ENCODE assay signal across 8 mouse cellular contexts in the genomic region with DNA sequence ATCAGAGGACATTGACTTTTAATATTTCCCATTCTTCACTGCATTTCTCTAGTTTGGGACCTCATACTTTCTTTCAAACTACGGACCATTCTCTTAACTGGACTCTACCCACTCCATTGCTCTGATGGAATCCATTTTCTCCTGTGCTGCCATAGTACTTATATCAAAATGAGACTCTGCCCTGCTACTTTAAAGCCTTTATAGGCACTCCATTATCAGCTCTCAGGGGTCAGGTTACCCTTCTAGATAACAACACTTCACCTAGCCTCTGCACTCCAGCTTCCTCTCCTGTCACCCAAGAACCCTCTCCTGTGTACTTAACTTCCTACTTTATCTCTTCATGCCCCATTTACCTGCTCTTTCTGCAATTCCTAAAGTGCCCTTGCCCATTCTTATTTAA. TPM values are rescaled to one million over a fixed set of nuclear protein-coding genes. Genes with fewer than 3 reads are reported as not detected.
DNase-seq lines count a peak whose midpoint lies in the region; ATAC-seq lines count a peak whose summit lies in the region.

No protein-coding gene starts in this region.

- no peaks in the 10 kb centered on the region for H3K36me3 ChIP-seq in heart, embryonic 13.5 days
- H3K36me3 ChIP-seq in hindbrain, embryonic 12.5 days: no peaks in the 10 kb centered on the region
- H3K36me3 ChIP-seq in midbrain, embryonic 10.5 days: no peaks in the 10 kb centered on the region

- WGBS in heart, embryonic 13.5 days: 36% methylated on average over 1 of the region's 1 CpGs
- WGBS in hindbrain, embryonic 12.5 days: 48% methylated on average over 1 of the region's 1 CpGs
- WGBS in midbrain, embryonic 10.5 days: 72% methylated on average over 1 of the region's 1 CpGs

- H3K27ac ChIP-seq in heart, embryonic 13.5 days (replicated peaks): no peak overlapping the region
- no peak overlapping the region for H3K27ac ChIP-seq in hindbrain, embryonic 12.5 days
- no peak overlapping the region for H3K27ac ChIP-seq in midbrain, embryonic 10.5 days (replicated peaks)

- peak overlapping the region; percentile 71 for H3K4me3 ChIP-seq in heart, embryonic 13.5 days
- peak overlapping the region; percentile 50 for H3K4me3 ChIP-seq in hindbrain, embryonic 12.5 days
- peak overlapping the region; percentile 63 for H3K4me3 ChIP-seq in midbrain, embryonic 10.5 days

- no peaks in the 10 kb centered on the region for H3K9me3 ChIP-seq in heart, embryonic 13.5 days
- no peaks in the 10 kb centered on the region for H3K9me3 ChIP-seq in hindbrain, embryonic 12.5 days (replicated peaks)
- H3K9me3 ChIP-seq in midbrain, embryonic 10.5 days (replicated peaks): no peaks in the 10 kb centered on the region

- peaks cover 3% of the 10 kb centered on the region for H3K4me1 ChIP-seq in heart, embryonic 13.5 days
- H3K4me1 ChIP-seq in hindbrain, embryonic 12.5 days: no peaks in the 10 kb centered on the region
- H3K4me1 ChIP-seq in midbrain, embryonic 10.5 days: no peaks in the 10 kb centered on the region

- DNase-seq in heart, postnatal 14 days: no peak
- DNase-seq in MEL-GATA-1-ER (ENCODE audit: extremely low read depth, low read depth): peak; percentile 6
- no peak for DNase-seq in midbrain, embryonic 10.5 days (ENCODE audit: low spot score)
- no peak for DNase-seq in layer of hippocampus, postnatal 25 days (ENCODE audit: extremely low spot score in 1 of 2, low spot score in 1 of 2)
- no peak for DNase-seq in ovary, postnatal 10 days (ENCODE audit: low spot score)

- intact Hi-C loops in heart, postnatal 14 days (cut with DNase I): no loop called here

- ATAC-seq in heart, embryonic 13.5 days (ENCODE audit: extremely low read depth, insufficient number of reproducible peaks, low FRiP score, low TSS enrichment): no peak
- no peak for ATAC-seq in hindbrain, embryonic 12.5 days (ENCODE audit: low FRiP score)
- no peak for ATAC-seq in cerebellum, adult (ENCODE audit: insufficient number of reproducible peaks, low FRiP score, low TSS enrichment)

- no peaks in the 10 kb centered on the region for H3K27me3 ChIP-seq in heart, embryonic 13.5 days (replicated peaks)
- no peaks in the 10 kb centered on the region for H3K27me3 ChIP-seq in hindbrain, embryonic 12.5 days
- H3K27me3 ChIP-seq in midbrain, embryonic 10.5 days (ENCODE audit: low read depth, poor library complexity, severe bottlenecking): no peaks in the 10 kb centered on the region

- H3K9ac ChIP-seq in heart, embryonic 13.5 days: peak overlapping the region; percentile 84; the same call in 1 of the 2 replicates
- H3K9ac ChIP-seq in hindbrain, embryonic 12.5 days: no peak overlapping the region

- H3K4me2 ChIP-seq in heart, embryonic 13.5 days: peak overlapping the region; percentile 66
- peak overlapping the region; percentile 48 for H3K4me2 ChIP-seq in hindbrain, embryonic 12.5 days (replicated peaks)

RNA-seq across cellular contexts. Expression of a gene that starts 1.0 kb away (rescaled TPM):
- 71.7 and 81.5 TPM in 2 replicates for polyA plus RNA-seq in heart, embryonic 13.5 days (2015; fragmentation: Nextera tagmentation; extraction: Ambion mirVana)
- total RNA-seq in heart, postnatal 14 days (2021): 10 to 100 TPM; 58.4 to 63.5 TPM
- 43.6 and 46.1 TPM in 2 replicates for polyA plus RNA-seq in hindbrain, embryonic 12.5 days (2016; fragmentation: Nextera tagmentation; extraction: Ambion mirVana)
- polyA plus RNA-seq in midbrain, embryonic 10.5 days (2016; fragmentation: Nextera tagmentation; extraction: Ambion mirVana): 73.8 TPM in 2 replicates
- 1 to 10 TPM; 5.4 to 5.7 TPM for total RNA-seq in layer of hippocampus, postnatal 25 days (2021)
